Mouse (Mus musculus) kidney, adult 2 months (tissue): ENCODE measurements at regions not wholly inside any gene's neighbourhood (a gene's known extent, or its start where the extent isn't known, plus 50 kb on each side); places are given as distances from the start of the nearest gene placed in this dataset.

ENCODE experiments used
- DNase-seq: peaks from one replicate; pipeline ENCODE4 v3.0.0; 2021
- H3K27ac ChIP-seq: fragments of 200-500 bp; 2 replicates; pipeline ENCODE4 v1.5.1; 2012; ENCODE audit warnings: low read depth, low read length, control low read depth, inconsistent platforms; ENCODE audit not compliant: insufficient read depth
- H3K27me3 ChIP-seq: fragments of 200-500 bp; replicated peaks from 2 replicates; pipeline ENCODE4 v1.6.1; 2012; ENCODE audit warnings: mild to moderate bottlenecking, moderate library complexity, low read length, inconsistent platforms; ENCODE audit not compliant: control insufficient read depth, insufficient read depth
- H3K36me3 ChIP-seq: fragments of 200-500 bp; 2 replicates; pipeline ENCODE4 v1.6.1; 2012; ENCODE audit warnings: mild to moderate bottlenecking, moderate library complexity, low read length, inconsistent platforms; ENCODE audit not compliant: control insufficient read depth, insufficient read depth
- H3K4me1 ChIP-seq: fragments of 200-500 bp; 2 replicates; pipeline ENCODE4 v1.6.1; 2011; ENCODE audit warnings: low read length; ENCODE audit not compliant: control insufficient read depth, insufficient read depth
- H3K4me3 ChIP-seq: fragments of 200-500 bp; 2 replicates; pipeline ENCODE4 v1.5.1; 2011; ENCODE audit warnings: mild to moderate bottlenecking, low read depth, low read length, control low read depth; ENCODE audit not compliant: insufficient read depth
- CTCF ChIP-seq: fragments of 200-500 bp; conservative IDR thresholded peaks from 2 replicates; pipeline ENCODE4 v1.5.1; 2011; ENCODE audit warnings: low read depth, mild to moderate bottlenecking, control low read depth, low read length, moderate library complexity, mixed read lengths; ENCODE audit not compliant: insufficient read depth, insufficient read length
- POLR2A ChIP-seq: fragments of 200-500 bp; IDR thresholded peaks from one replicate; pipeline ENCODE4 v1.6.1; 2011; ENCODE audit warnings: low read depth, low read length, control low read depth
- WGBS: fragments of 180-500 bp; shearing (Covaris S2); methylation state at CpG from one replicate; pipeline ENCODE4 v1.1.7; 2018; 5-methylcytosine and 5-hydroxymethylcytosine counted together

DNA sequence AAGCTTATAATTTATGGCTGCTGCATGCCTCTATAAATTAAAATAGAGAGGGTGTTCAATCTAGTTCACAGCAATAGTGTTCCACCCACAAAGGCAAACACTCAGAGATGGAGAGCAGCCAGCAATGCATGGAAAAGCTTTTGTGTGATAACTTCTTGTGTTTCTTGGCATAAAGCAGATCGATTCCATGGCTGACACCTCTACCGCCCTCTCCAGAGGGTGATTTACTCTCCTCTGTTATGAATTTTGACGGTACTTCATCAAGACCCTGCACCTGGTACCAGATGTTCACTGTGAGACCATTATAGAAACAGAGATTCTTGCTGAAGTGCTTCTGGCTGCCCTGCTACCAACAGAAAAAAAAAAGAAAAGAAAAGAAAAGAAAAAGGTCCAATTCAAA lies 54.1 kb upstream of the Btc start:
- Histone ChIP-seq H3K27ac (no peak overlapping the region), H3K4me1 (no peaks in the 10 kb centered on the region), H3K36me3 (no peaks in the 10 kb centered on the region), H3K27me3 (no peaks in the 10 kb centered on the region), H3K4me3 (no peak overlapping the region)
- WGBS = 61% methylated on average over 3 of the region's 3 CpGs
- TF ChIP-seq CTCF = no peak
- TF ChIP-seq POLR2A = no peak
- DNase-seq = no peak

- peak; percentile 40 for DNase-seq
- H3K4me1 ChIP-seq = no peaks in the 10 kb centered on the region
- no peaks in the 10 kb centered on the region for H3K36me3 ChIP-seq
- no peaks in the 10 kb centered on the region for H3K27me3 ChIP-seq
- H3K27ac ChIP-seq = no peak overlapping the region
- TF ChIP-seq CTCF (peak; percentile 58), POLR2A (no peak)
- H3K4me3 ChIP-seq = no peak overlapping the region
- WGBS = 38% methylated on average over 4 of the region's 4 CpGs
These were observed 52.4 kb upstream of the Parm1 start for GRCm38 (mm10) chr5:91464876-91465508.
